Mouse (Mus musculus): ENCODE measurements at regions not wholly inside any gene's neighbourhood (a gene's known extent, or its start where the extent isn't known, plus 50 kb on each side); places are given as distances from the start of the nearest gene placed in this dataset.

GRCm38 (mm10) chr14:99456555-99456954 lies 158.1 kb downstream of the Klf5 start:
- no peaks in the 10 kb centered on the region for H3K27me3 ChIP-seq (ENCODE audit: control insufficient read depth, insufficient read depth, low read length, poor library complexity, severe bottlenecking)
- no peaks in the 10 kb centered on the region for H3K36me3 ChIP-seq (ENCODE audit: control insufficient read depth, insufficient read depth, low read length, poor library complexity, severe bottlenecking)
- no peak for DNase-seq (ENCODE audit: low read depth, low spot score)

- Histone ChIP-seq H3K36me3 (ENCODE audit: control insufficient read depth, insufficient read depth, low read length, poor library complexity, severe bottlenecking) (no peaks in the 10 kb centered on the region), H3K27me3 (ENCODE audit: control insufficient read depth, insufficient read depth, low read length, poor library complexity, severe bottlenecking) (no peaks in the 10 kb centered on the region)
- DNase-seq (ENCODE audit: low read depth, low spot score) = no peak
These were observed 159.1 kb downstream of the Klf5 start for GRCm38 (mm10) chr14:99457573-99457972.

- no peaks in the 10 kb centered on the region for H3K36me3 ChIP-seq (ENCODE audit: control insufficient read depth, insufficient read depth, low read length, poor library complexity, severe bottlenecking)
- no peak for DNase-seq (ENCODE audit: low read depth, low spot score)
- no peaks in the 10 kb centered on the region for H3K27me3 ChIP-seq (ENCODE audit: control insufficient read depth, insufficient read depth, low read length, poor library complexity, severe bottlenecking)
These were observed 173.6 kb downstream of the Klf5 start for GRCm38 (mm10) chr14:99472111-99472510.

- no peak for DNase-seq (ENCODE audit: low read depth, low spot score)
- H3K36me3 ChIP-seq (ENCODE audit: control insufficient read depth, insufficient read depth, low read length, poor library complexity, severe bottlenecking) = no peaks in the 10 kb centered on the region
- H3K27me3 ChIP-seq (ENCODE audit: control insufficient read depth, insufficient read depth, low read length, poor library complexity, severe bottlenecking) = no peaks in the 10 kb centered on the region
These were observed 176.8 kb downstream of the Klf5 start for GRCm38 (mm10) chr14:99475271-99475670.

GRCm38 (mm10) chr14:99480325-99481077 lies 182.0 kb downstream of the Klf5 start:
- DNase-seq (ENCODE audit: low read depth, low spot score) = no peak
- no peaks in the 10 kb centered on the region for H3K36me3 ChIP-seq (ENCODE audit: control insufficient read depth, insufficient read depth, low read length, poor library complexity, severe bottlenecking)

GRCm38 (mm10) chr14:99487981-99488380 lies 189.5 kb downstream of the Klf5 start:
- DNase-seq (ENCODE audit: low read depth, low spot score) = no peak
- no peaks in the 10 kb centered on the region for H3K36me3 ChIP-seq (ENCODE audit: control insufficient read depth, insufficient read depth, low read length, poor library complexity, severe bottlenecking)
- H3K27me3 ChIP-seq (ENCODE audit: control insufficient read depth, insufficient read depth, low read length, poor library complexity, severe bottlenecking) = no peaks in the 10 kb centered on the region

More at GRCm38 (mm10) chr14:99480325-99481077, 182.0 kb downstream of the Klf5 start:
- H3K27me3 ChIP-seq (ENCODE audit: control insufficient read depth, insufficient read depth, low read length, poor library complexity, severe bottlenecking) = no peaks in the 10 kb centered on the region

GRCm38 (mm10) chr14:99493197-99493596 lies 194.7 kb downstream of the Klf5 start:
- DNase-seq (ENCODE audit: low read depth, low spot score) = no peak
- H3K27me3 ChIP-seq (ENCODE audit: control insufficient read depth, insufficient read depth, low read length, poor library complexity, severe bottlenecking) = no peaks in the 10 kb centered on the region
- H3K36me3 ChIP-seq (ENCODE audit: control insufficient read depth, insufficient read depth, low read length, poor library complexity, severe bottlenecking) = no peaks in the 10 kb centered on the region

- no peaks in the 10 kb centered on the region for H3K36me3 ChIP-seq (ENCODE audit: control insufficient read depth, insufficient read depth, low read length, poor library complexity, severe bottlenecking)
- H3K27me3 ChIP-seq (ENCODE audit: control insufficient read depth, insufficient read depth, low read length, poor library complexity, severe bottlenecking) = no peaks in the 10 kb centered on the region
- DNase-seq (ENCODE audit: low read depth, low spot score) = no peak
These were observed 195.2 kb downstream of the Klf5 start for GRCm38 (mm10) chr14:99493659-99494058.

- Histone ChIP-seq H3K27me3 (ENCODE audit: control insufficient read depth, insufficient read depth, low read length, poor library complexity, severe bottlenecking) (no peaks in the 10 kb centered on the region), H3K36me3 (ENCODE audit: control insufficient read depth, insufficient read depth, low read length, poor library complexity, severe bottlenecking) (no peaks in the 10 kb centered on the region)
- no peak for DNase-seq (ENCODE audit: low read depth, low spot score)
These were observed 201.2 kb downstream of the Klf5 start for GRCm38 (mm10) chr14:99499502-99500266.

GRCm38 (mm10) chr14:99504909-99505308 lies 206.4 kb downstream of the Klf5 start:
- no peak for DNase-seq (ENCODE audit: low read depth, low spot score)
- H3K27me3 ChIP-seq (ENCODE audit: control insufficient read depth, insufficient read depth, low read length, poor library complexity, severe bottlenecking) = no peaks in the 10 kb centered on the region
- no peaks in the 10 kb centered on the region for H3K36me3 ChIP-seq (ENCODE audit: control insufficient read depth, insufficient read depth, low read length, poor library complexity, severe bottlenecking)

- Histone ChIP-seq H3K27me3 (ENCODE audit: control insufficient read depth, insufficient read depth, low read length, poor library complexity, severe bottlenecking) (no peaks in the 10 kb centered on the region), H3K36me3 (ENCODE audit: control insufficient read depth, insufficient read depth, low read length, poor library complexity, severe bottlenecking) (no peaks in the 10 kb centered on the region)
- no peak for DNase-seq (ENCODE audit: low read depth, low spot score)
These were observed 211.4 kb downstream of the Klf5 start for GRCm38 (mm10) chr14:99509696-99510536.

GRCm38 (mm10) chr14:99515474-99515873 lies 217.0 kb downstream of the Klf5 start:
- H3K36me3 ChIP-seq (ENCODE audit: control insufficient read depth, insufficient read depth, low read length, poor library complexity, severe bottlenecking) = no peaks in the 10 kb centered on the region
- no peak for DNase-seq (ENCODE audit: low read depth, low spot score)
- H3K27me3 ChIP-seq (ENCODE audit: control insufficient read depth, insufficient read depth, low read length, poor library complexity, severe bottlenecking) = no peaks in the 10 kb centered on the region

- no peak for DNase-seq (ENCODE audit: low read depth, low spot score)
These were observed 218.2 kb downstream of the Klf5 start for GRCm38 (mm10) chr14:99516703-99517102.

GRCm38 (mm10) chr14:99520343-99520742 lies 221.9 kb downstream of the Klf5 start:
- Histone ChIP-seq H3K36me3 (ENCODE audit: control insufficient read depth, insufficient read depth, low read length, poor library complexity, severe bottlenecking) (no peaks in the 10 kb centered on the region), H3K27me3 (ENCODE audit: control insufficient read depth, insufficient read depth, low read length, poor library complexity, severe bottlenecking) (no peaks in the 10 kb centered on the region)
- no peak for DNase-seq (ENCODE audit: low read depth, low spot score)

More at GRCm38 (mm10) chr14:99516703-99517102, 218.2 kb downstream of the Klf5 start:
- no peaks in the 10 kb centered on the region for H3K27me3 ChIP-seq (ENCODE audit: control insufficient read depth, insufficient read depth, low read length, poor library complexity, severe bottlenecking)
- H3K36me3 ChIP-seq (ENCODE audit: control insufficient read depth, insufficient read depth, low read length, poor library complexity, severe bottlenecking) = no peaks in the 10 kb centered on the region

All from splenic B cell, adult 2 months (primary cell).